Mouse (Mus musculus) cerebellum, adult (tissue): ENCODE data around the gene Otop1.

Source experiments
- ATAC-seq: cut with Nextera tagmentation; 2 replicates; pipeline ENCODE4 v1.9.2; 2017; ENCODE audit warnings: mild to moderate bottlenecking, moderate library complexity, mixed read lengths; ENCODE audit not compliant: insufficient number of reproducible peaks, low FRiP score, low TSS enrichment

The Otop1 gene

DNA sequence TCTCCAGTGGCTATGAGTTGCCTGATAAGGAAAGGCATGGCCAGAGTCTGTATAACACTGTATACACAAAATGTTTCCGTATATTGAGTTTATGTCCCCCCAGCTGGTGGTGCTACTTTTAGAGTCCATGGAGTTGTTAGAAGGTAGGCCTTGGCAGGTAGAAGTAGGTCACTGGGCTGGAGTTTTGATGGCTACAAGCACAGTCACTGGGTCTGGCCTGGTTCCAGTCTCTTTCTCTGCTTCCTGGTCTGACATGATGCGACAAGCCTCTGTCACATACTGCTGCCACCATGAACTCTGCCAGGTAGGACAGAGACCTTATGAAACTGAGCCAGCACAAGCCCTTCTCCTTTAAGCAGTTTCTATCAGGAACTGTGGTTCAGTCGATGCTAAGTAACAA is 12.7 kb downstream of the Otop1 start:
- no peak for ATAC-seq

DNA sequence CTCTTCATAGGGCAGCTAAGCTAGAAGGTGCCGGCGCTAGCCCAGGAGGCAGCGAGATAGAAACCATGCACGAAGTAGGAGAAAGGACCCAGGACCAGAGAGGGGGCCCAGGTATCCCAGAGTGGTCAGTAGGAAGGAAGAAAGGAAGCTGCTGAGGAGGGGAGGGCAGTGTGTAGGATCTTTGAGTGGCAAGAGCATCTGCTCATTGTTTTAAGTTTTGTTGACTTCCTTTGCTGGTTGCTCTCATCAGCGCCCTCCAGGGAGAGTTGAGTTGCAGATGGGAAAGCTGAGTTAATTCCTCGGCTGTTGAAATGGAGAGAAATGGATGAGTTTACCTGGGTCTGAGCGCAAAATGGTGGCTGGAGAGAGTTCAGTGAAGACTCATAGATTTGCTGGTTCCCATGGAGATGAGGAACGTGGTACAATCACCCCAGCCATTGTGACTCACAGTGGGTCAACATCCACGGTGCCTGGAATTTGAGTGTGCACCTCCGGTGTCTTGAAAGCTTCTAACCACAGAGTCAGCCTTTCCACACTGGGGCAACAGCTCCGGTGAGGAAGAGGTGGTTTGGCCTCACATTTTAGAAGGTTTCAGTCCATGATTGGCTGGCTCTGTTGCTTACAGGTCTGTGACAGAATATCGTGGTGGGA is 26.1 kb downstream of the Otop1 start:
- no peak for ATAC-seq

DNA sequence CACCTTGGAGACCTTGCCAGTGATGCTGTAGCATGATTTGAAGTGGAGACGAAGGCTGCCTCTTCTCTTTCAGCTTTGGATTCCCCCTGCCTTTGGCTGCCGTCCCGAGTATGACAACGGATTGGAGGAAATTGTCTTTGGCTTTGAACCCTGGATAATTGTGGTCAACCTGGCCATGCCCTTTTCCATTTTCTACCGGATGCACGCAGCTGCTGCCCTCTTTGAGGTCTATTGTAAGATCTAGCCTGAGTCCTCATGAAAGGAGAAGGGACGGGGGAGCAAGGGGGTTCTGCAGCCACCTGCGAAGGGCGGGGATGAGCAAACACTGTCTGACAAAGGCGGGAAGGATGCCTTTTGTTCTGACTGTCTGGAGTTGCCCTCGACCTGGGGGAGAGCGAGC is 26.9 kb downstream of the Otop1 start:
- no peak for ATAC-seq

DNA sequence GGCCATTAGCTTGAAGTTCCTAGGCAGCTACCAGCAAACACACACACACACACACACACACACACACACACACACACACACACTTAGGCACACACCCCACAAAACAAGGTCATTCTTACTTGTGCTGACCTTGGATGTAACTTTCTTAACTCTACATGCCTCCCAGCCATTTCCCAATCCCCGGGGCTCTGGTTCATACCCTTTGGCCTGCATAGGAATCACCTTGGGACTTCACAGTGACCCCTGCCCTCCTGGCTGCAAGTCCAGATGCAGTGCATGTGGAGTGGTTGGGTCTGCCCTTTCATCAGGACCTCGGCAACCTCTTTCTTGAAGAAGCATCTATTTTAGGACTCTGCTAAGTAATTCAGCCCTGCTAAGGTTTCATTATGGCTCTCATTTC is 29.5 kb downstream of the Otop1 start:
- ATAC-seq, result no peak

DNA sequence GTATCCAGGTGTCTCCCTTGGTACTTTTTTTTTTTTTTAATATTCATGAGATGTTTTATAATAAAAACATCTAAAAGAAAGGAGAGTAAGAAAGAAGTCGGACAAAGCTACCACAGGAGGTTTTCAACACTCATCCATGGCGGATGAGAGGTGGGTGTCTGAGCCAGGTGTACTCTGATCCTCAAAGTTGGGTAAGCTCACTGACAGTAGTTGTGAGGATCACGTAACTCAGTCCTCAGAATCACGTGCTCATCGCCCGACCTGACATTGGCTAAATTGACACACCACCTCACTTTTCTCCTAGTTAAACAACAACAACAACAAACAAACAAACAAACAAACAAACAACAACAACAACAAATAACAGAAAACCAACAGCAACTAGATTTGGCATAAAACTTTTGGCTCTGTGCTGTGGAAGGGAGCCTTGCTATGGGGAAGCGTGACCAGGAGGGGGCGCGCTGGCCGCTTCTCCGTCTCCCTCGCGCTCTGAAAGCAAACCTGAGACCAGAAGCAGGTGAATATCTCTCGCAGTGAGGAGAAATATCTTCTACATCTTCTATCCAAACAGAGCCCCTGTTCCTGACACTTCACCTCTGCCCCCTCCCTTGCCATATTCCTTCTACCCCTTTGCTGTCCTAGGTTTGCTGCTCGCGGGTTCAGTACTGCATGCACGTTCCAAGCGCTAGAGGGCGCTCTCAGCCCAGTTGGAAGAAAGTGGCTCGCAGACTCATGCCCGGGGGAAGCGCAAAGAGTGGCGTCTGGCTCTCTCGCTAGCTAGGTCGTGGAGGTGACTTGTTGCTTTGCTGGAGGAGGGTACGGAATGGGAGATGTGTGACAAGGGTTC is 31.7 kb downstream of the Otop1 start:
- peak; percentile 91 for ATAC-seq

DNA sequence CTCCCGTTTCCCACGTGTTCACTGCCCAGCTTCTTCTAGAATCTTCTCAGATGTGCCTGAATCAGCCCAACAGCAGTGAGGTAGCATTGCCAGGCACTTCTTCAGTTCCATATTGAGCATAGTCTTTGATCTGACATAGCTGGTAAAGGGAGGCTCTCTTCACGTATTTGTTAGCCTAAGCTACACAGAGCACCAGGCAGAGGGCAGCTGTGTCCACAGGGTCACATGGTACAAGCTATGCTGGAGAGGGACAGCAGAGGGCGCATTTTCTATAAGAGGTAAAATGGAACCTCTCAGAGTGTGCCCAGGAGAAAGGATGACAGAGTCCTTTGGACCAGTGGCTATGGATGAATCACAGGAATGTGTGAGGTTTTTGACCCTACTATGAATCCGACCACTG is 33.1 kb downstream of the Otop1 start:
- peak; percentile 40; the same call in 1 of the 2 replicates for ATAC-seq

DNA sequence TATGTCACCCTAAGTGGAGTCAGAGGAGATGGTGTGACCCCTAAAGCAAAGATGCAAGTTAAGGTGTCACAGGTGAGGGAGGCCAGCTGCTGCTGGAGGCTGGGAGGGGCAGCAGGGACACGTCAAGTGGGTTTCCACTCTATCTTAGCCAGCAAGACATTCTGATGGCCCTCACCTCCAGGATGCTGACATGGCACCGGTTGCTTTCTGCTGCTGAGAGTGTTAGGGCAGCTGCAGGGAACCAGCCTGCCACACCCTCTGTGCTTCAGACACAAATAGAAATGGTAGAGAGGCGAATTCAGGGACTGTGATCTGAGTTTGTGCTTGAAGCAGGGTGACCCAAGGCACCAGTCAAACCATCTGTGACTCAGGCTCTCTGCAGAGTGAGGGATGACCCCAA is 34.0 kb downstream of the Otop1 start:
- no peak for ATAC-seq

DNA sequence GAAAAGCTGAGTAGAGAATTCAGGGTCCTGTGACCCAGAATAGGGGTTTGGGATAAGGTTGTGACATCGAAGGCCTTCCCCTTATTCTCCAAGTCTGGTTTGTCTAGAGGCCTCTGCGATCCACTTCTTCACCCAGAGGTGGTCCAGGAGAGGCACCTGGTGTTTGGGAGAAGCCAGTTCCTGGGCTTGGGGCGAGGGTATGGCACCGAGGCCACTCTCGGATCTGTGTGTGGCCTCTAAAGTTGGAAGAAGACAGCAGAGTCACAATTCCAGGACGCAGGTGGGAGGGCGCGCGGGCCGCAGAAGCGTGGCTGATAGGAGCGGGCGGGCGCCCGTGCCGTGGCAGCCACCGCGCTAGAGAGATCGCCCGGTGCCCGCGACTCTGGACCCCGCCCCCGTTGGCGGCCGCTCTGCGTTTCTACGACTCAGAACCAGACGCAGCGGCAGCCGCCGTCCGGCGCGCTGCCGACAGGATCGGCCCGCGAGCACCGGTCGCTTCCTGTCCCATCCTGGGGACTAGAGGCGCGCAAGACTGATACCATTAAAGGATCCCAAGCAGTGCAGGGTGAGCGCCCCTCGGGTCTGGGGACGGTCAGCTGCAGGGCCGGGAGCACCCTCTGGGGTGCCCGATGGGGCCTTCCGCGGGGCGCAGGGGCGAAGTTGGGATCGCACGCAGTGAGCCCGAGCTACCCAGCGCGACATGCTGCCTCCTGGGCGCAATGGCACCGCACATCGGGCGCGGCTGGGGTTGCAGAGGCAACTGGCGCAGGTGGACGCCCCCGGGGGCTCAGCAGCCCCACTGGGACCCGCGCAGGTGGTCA is 43.4 kb downstream of the Otop1 start, which contains the start of gene Drd5:
Gene Drd5, plus strand, starts transcription at position 402 of the 821 bp plus-strand sequence.
- no peak for ATAC-seq

DNA sequence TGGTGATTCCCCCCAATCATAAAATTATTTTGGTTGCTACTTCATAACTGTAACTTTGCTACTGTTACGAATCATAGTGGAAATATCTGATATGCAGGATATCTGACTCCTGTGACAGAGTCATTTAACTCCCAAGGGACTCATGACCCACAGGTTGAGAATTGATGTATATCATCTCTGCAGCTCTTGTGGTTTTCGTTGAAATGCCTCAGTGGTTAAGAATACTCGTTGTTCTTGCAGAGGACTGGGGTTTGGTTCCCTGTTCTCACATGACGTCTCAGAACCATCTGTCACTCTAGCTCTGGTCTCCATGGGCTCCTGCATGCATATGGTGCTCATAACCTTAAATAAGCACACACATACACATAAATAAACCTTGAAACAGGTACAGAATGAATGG is 57.6 kb downstream of the Otop1 start:
- no peak for ATAC-seq

DNA sequence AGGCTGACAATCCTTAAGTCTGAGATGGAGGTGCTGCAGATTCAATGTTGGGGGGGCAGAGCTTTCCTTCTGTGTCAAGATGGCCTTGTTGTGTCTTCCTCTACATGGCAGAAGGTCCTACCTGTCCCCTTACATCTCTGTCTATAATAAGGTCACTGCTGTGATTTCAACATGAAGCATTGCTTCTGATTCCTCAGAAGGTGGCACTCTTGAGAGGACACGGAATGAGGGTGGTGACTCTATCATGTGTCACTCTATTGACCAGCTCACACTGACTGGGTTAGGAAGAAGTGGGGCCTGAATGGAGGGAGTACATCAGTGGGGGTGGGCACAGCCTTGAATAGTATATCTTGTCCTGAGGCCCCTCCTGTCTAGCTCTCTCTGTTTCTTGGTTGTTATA is 58.8 kb downstream of the Otop1 start:
- ATAC-seq, result no peak; the same call in 1 of the 2 replicates

DNA sequence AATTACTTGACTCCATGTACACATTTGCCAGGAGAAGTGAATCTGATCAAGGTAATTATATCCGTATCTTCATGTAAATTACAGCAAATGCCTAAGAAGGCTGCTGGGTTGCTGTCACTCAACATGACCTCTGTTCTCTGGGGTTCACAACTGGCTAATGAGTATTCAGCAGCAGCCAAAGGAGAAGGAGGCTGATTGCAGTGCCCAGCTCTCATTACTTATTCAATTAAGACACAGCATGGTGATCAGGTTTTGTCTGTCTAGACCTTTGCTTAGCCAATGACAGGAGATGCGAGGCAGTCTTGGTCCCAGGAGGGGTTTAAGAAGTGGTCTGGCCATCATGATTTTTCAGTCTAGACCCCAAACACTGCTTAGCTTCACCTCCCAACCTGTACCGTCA is 67.3 kb downstream of the Otop1 start:
- no peak for ATAC-seq

DNA sequence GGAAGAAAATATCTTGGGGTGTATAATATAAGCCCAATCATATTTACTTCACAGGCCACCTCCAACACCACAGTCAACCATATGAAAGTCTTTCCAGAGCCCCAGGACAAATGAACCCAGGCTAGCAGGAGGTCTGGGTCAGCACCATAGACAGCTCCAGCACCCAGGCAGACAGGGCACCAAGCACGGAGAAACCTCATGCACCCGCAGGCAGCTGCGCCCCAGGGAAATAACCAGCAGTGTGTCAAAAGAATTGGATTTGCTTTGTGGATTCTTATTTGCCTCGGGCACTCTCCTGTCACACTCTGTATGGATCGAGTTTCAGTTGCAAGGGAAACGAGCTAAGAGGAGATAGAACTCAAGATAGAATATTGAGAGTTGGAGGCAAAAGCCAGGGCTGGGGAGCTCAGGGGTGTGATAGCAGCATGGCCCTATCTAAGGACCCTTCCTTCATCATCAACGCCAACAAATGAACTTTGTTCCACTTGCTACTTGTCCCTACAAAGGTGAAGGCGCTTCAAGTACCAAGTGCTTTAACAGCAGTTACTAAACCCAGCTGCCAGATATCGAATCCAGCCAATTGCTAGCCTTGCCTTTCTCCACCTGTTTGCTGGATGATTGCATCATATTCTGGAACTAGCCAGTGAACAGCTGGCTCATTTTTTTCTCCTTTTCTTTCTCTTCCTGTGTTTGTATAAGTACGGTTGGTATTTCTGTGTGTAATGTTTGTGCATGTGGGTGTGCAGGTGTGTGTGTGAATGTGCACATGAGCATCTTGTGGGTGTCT is 71.1 kb downstream of the Otop1 start:
- no peak for ATAC-seq

DNA sequence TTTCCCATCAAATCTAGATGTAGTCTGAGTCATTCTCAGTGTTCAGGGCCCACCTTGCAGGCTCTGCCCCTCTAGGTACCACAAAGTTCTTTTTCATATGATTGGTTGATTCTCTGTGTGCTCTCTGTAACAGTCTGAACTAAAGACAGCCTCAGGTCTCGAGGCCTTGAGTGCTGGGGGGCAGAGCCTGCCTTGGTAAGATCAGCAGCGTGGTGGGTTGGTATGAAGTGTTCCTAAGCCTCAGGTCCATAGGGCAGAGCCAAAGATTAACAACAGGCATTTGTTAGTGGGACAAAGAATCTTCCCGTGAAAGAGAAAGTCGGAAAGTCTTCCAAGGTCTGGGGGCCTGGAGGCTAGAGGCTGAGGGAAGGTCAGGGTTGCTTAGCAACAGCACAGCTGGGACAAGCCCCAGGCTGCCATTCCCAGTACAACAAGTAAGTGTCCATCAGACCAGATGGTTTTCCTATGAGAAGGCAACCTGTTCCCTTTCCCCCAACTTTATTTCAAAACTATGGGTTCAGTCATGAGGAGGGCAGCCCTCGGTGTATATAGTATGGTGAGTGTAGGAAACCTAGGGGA is 74.7 kb downstream of the Otop1 start:
- ATAC-seq, result no peak
